Mouse (Mus musculus) left cerebral cortex, postnatal 25 days (tissue): ENCODE data around the gene Rmnd5b. TPM values are rescaled to one million over a fixed set of nuclear protein-coding genes. Genes with fewer than 3 reads are reported as not detected.

Experiments
- DNase-seq, 2 experiments: peaks; one replicate each; pipeline ENCODE4 v3.0.0; 2022; ENCODE audit warnings: low spot score in 2 of 2, mixed read lengths in 1 of 2
- intact Hi-C: fragments of 180-260 bp; cut with DNase I; formaldehyde crosslinking; loops from one replicate; pipeline ENCODE4 v1.15.1; 2025
- total RNA-seq, 2 experiments: library from RNA; stranded (reverse); gene quantifications; 2 replicates each; pipeline ENCODE4 v1.2.3; 2021

The Rmnd5b gene
- total RNA-seq, 2 experiments from 2014 or later, result 55.0 to 60.7 TPM

- intact Hi-C loops, result loop anchor here (5.0 kb wide), 1 partner anchor 611 kb away; no protein-coding TSS in a partner anchor
These were observed 29.9 kb downstream of the Rmnd5b start for GRCm38 (mm10) chr11:51605602-51606446.

GRCm38 (mm10) chr11:51602253-51602652 is 33.4 kb downstream of the Rmnd5b start:
- intact Hi-C loops, result no loop called here
- DNase-seq, result peak in 1 of 2 experiments; percentile 48

More at GRCm38 (mm10) chr11:51605602-51606446, 29.9 kb downstream of the Rmnd5b start:
- DNase-seq, result peak; percentile 72 to 82

GRCm38 (mm10) chr11:51597553-51597952 is 38.1 kb downstream of the Rmnd5b start:
- intact Hi-C loops, result no loop called here
- no peak for DNase-seq

GRCm38 (mm10) chr11:51595459-51596083 is 40.1 kb downstream of the Rmnd5b start:
- DNase-seq, result no peak
- intact Hi-C loops, result no loop called here

- intact Hi-C loops, result no loop called here
- no peak for DNase-seq
These were observed 40.9 kb downstream of the Rmnd5b start for GRCm38 (mm10) chr11:51594715-51595350.

- DNase-seq, result no peak
- intact Hi-C loops, result no loop called here
These were observed 41.8 kb downstream of the Rmnd5b start for GRCm38 (mm10) chr11:51593849-51594248.

- DNase-seq, result no peak
- intact Hi-C loops, result no loop called here
These were observed 42.3 kb downstream of the Rmnd5b start for GRCm38 (mm10) chr11:51593368-51593767.

- intact Hi-C loops, result no loop called here
- DNase-seq, result no peak
These were observed 43.8 kb downstream of the Rmnd5b start for GRCm38 (mm10) chr11:51591915-51592314.

- DNase-seq, result no peak
- intact Hi-C loops, result no loop called here
These were observed 44.5 kb downstream of the Rmnd5b start for GRCm38 (mm10) chr11:51591168-51591567.

- DNase-seq, result no peak
- intact Hi-C loops, result no loop called here
These were observed 45.7 kb downstream of the Rmnd5b start for GRCm38 (mm10) chr11:51590002-51590401.

- DNase-seq, result no peak
- intact Hi-C loops, result no loop called here
These were observed 46.9 kb downstream of the Rmnd5b start for GRCm38 (mm10) chr11:51588833-51589232.

- intact Hi-C loops, result no loop called here
These were observed 48.6 kb downstream of the Rmnd5b start for GRCm38 (mm10) chr11:51587059-51587458.

GRCm38 (mm10) chr11:51586411-51586810 is 49.3 kb downstream of the Rmnd5b start:
- no peak for DNase-seq
- intact Hi-C loops, result no loop called here

More at GRCm38 (mm10) chr11:51587059-51587458, 48.6 kb downstream of the Rmnd5b start:
- no peak for DNase-seq

- DNase-seq, result no peak
- intact Hi-C loops, result no loop called here
These were observed 50.0 kb downstream of the Rmnd5b start for GRCm38 (mm10) chr11:51585608-51586252.

- DNase-seq, result peak; percentile 93 to 96
- intact Hi-C loops, result no loop called here
These were observed 51.1 kb downstream of the Rmnd5b start, which contains the start of gene Phykpl for GRCm38 (mm10) chr11:51584431-51585248. Gene Phykpl (plus strand): TSS chr11:51584757.

GRCm38 (mm10) chr11:51584057-51584430 is 51.7 kb downstream of the Rmnd5b start:
- no peak for DNase-seq
- intact Hi-C loops, result no loop called here

GRCm38 (mm10) chr11:51582713-51583112 is 53.0 kb downstream of the Rmnd5b start:
- intact Hi-C loops, result loop anchor here (2.0 kb wide), 2 partner anchors 44 to 294 kb away; partner anchors contain the start of gene Col23a1
- DNase-seq, result peak; percentile 44 to 55

GRCm38 (mm10) chr11:51579024-51579423 is 56.7 kb downstream of the Rmnd5b start:
- intact Hi-C loops, result no loop called here
- DNase-seq, result no peak

- DNase-seq, result no peak
- intact Hi-C loops, result no loop called here
These were observed 58.1 kb downstream of the Rmnd5b start for GRCm38 (mm10) chr11:51577587-51577986.
